8 mouse cellular contexts compared by ENCODE assay signal in the genomic region with DNA sequence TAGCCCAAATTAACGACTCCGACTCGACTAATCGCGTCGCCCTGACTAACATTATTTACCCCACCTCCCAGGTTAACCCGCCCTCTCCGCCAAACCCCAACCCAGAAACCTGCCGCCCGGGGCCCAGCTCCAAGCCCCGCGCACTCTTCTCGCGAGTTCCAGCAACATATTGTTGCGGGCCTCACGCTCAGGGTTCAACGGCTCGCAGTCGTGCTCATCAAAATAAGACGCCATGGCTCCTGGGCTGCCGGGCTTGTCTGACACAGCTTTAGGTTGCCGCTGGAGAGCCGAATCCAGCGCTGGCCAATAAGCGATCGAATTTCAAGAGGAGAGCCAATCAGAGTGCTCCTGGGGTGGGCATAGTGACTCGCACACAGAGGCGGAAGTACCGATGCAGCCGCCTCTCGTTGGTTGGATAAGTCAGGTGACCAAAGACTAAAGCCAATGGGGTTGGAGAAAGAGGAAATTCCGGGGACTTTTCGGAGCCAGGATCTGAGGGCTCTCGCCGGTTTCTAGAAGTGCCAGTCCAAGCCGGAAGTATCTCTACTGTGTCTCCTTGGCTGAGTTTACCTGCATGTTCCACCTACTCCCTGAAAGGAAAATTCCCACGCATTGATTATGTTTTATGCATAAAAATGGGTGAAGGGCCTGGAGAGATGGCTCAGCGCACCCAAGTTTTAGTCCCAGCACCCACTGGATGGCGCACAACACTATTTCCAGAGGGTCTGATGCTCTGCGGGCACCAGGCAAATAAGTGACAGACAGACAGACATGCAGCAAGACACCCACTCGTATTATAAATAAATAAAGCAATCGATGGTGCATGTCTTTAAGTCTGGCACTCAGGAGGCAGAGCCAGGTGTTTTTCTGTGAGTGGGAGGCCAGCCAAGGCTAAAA. TPM values are rescaled to one million over a fixed set of nuclear protein-coding genes. Genes with fewer than 3 reads are reported as not detected.
A peak's percentile ranks its signal among the peaks of the same experiment; 100 is the strongest.
DNase-seq lines count a peak whose midpoint lies in the region; ATAC-seq lines count a peak whose summit lies in the region.

No protein-coding gene starts in this region.

- peaks cover 20% of the 10 kb centered on the region for H3K79me2 ChIP-seq in macrophage (ENCODE audit: inconsistent target)

- ATAC-seq in hindbrain, embryonic 16.5 days, result peak; percentile 98

- peak; percentile 87 for DNase-seq in WW6 (ENCODE audit: low read depth, low spot score)
- DNase-seq in cerebellum, postnatal 4 days (ENCODE audit: low spot score in 2 of 2), result peak; percentile 82 to 94
- DNase-seq in gastrocnemius, adult 18-20 months (ENCODE audit: low spot score), result peak; percentile 98
- peak; percentile 94 for DNase-seq in left cerebral cortex, adult 18-20 months (ENCODE audit: low spot score in 2 of 2)
- peak; percentile 97 for DNase-seq in right cerebral cortex, adult 18-20 months
- peak; percentile 79 for DNase-seq in urinary bladder, postnatal 10 days (ENCODE audit: low spot score)

- no peaks in the 10 kb centered on the region for H3K9me3 ChIP-seq in hindbrain, embryonic 16.5 days (ENCODE audit: control insufficient read depth, low read length)

- H3K4me2 ChIP-seq in hindbrain, embryonic 16.5 days (ENCODE audit: low read length), result peak overlapping the region; percentile 83

- H3K4me1 ChIP-seq in hindbrain, embryonic 16.5 days (ENCODE audit: control insufficient read depth, insufficient read depth, low read depth, low read length), result peaks cover 18% of the 10 kb centered on the region

- WGBS in hindbrain, embryonic 16.5 days, result under 1% methylated on average over 42 of the region's 42 CpGs
- WGBS in macrophage (ENCODE audit: missing documents), result under 1% methylated on average over 41 of the region's 42 CpGs

- peak overlapping the region; percentile 80 for H3K27ac ChIP-seq in hindbrain, embryonic 16.5 days (ENCODE audit: low read depth, low read length)
- peak overlapping the region; percentile 68 for H3K27ac ChIP-seq in macrophage

- H3K4me3 ChIP-seq in hindbrain, embryonic 16.5 days (ENCODE audit: low read length), result peak overlapping the region; percentile 75
- peak overlapping the region; percentile 98 for H3K4me3 ChIP-seq in macrophage (ENCODE audit: inconsistent target)

- peak overlapping the region; percentile 81 for H3K9ac ChIP-seq in hindbrain, embryonic 16.5 days (ENCODE audit: low read depth, low read length)

- H3K36me3 ChIP-seq in hindbrain, embryonic 16.5 days (ENCODE audit: control insufficient read depth, insufficient read depth, low read length), result peaks cover 13% of the 10 kb centered on the region
- H3K36me3 ChIP-seq in macrophage (ENCODE audit: inconsistent target), result peaks cover 17% of the 10 kb centered on the region; the same call in 1 of the 2 replicates

- H3K27me3 ChIP-seq in hindbrain, embryonic 16.5 days (replicated peaks; ENCODE audit: control insufficient read depth, insufficient read depth, low read length), result no peaks in the 10 kb centered on the region; the same call in 1 of the 2 replicates

RNA-seq across cellular contexts. Expression of a gene that starts 4.4 kb away (rescaled TPM):
- 10 to 100 TPM; 27.0 to 27.6 TPM for total RNA-seq in gastrocnemius, adult 18-20 months (2021)
- polyA plus RNA-seq in hindbrain, embryonic 16.5 days (2015; fragmentation: Nextera tagmentation; extraction: Ambion mirVana), result 127 and 137 TPM in 2 replicates
- 10 to 100 TPM; 78.9 to 81.5 TPM for total RNA-seq in left cerebral cortex, adult 18-20 months (2021)
- 10 to 100 TPM; 35.6 to 81.0 (median 59.1) TPM for total RNA-seq in macrophage (2018; cell fraction: chromatin; rRNA removed)
- total RNA-seq in macrophage (2018; cell fraction: cytosol; rRNA removed), result 100 to 1,000 TPM in 12 of 26 experiments, 10 to 100 TPM in 14; 72.2 to 112 (median 99.2) TPM
- 100 to 1,000 TPM in 1 of 26 experiments, 10 to 100 TPM in 25; 46.7 to 111 (median 71.2) TPM for total RNA-seq in macrophage (2018; cell fraction: nucleus; rRNA removed)
- 78.5 to 103 TPM (median 89.0 TPM) in 3 replicates for polyA plus RNA-seq in macrophage (2018)

RNA-seq across cellular contexts. Expression of a gene that starts 7.1 kb away (rescaled TPM):
- total RNA-seq in gastrocnemius, adult 18-20 months (2021), result 10 to 100 TPM; 22.4 to 24.2 TPM
- 22.1 and 22.9 TPM in 2 replicates for polyA plus RNA-seq in hindbrain, embryonic 16.5 days (2015; fragmentation: Nextera tagmentation; extraction: Ambion mirVana)
- total RNA-seq in left cerebral cortex, adult 18-20 months (2021), result 10 to 100 TPM in 1 of 2 experiments, 1 to 10 TPM in 1; 6.8 to 11.0 TPM
- total RNA-seq in macrophage (2018; cell fraction: chromatin; rRNA removed), result 10 to 100 TPM in 17 of 26 experiments, 1 to 10 TPM in 9; 5.7 to 27.5 (median 12.9) TPM
- total RNA-seq in macrophage (2018; cell fraction: cytosol; rRNA removed), result 10 to 100 TPM in 7 of 26 experiments, 1 to 10 TPM in 19; 2.2 to 11.9 (median 6.2) TPM
- total RNA-seq in macrophage (2018; cell fraction: nucleus; rRNA removed), result 10 to 100 TPM in 15 of 26 experiments, 1 to 10 TPM in 11; 3.5 to 31.2 (median 12.0) TPM
- 6.8 to 10.9 TPM (median 8.2 TPM) in 3 replicates for polyA plus RNA-seq in macrophage (2018)

RNA-seq across cellular contexts. Expression of a gene that starts 15.3 kb away (rescaled TPM):
- total RNA-seq in gastrocnemius, adult 18-20 months (2021), result 1 to 10 TPM; 7.2 to 8.0 TPM
- 16.9 and 17.3 TPM in 2 replicates for polyA plus RNA-seq in hindbrain, embryonic 16.5 days (2015; fragmentation: Nextera tagmentation; extraction: Ambion mirVana)
- total RNA-seq in left cerebral cortex, adult 18-20 months (2021), result 10 to 100 TPM; 17.1 to 17.7 TPM
- total RNA-seq in macrophage (2018; cell fraction: chromatin; rRNA removed), result 10 to 100 TPM; 21.5 to 99.1 (median 57.6) TPM
- total RNA-seq in macrophage (2018; cell fraction: cytosol; rRNA removed), result 10 to 100 TPM; 12.0 to 36.4 (median 21.5) TPM
- 10 to 100 TPM; 27.2 to 97.8 (median 53.7) TPM for total RNA-seq in macrophage (2018; cell fraction: nucleus; rRNA removed)
- 16.4 to 24.8 TPM (median 19.7 TPM) in 3 replicates for polyA plus RNA-seq in macrophage (2018)

RNA-seq across cellular contexts. Expression of a gene that starts 17.4 kb away (rescaled TPM):
- 10 to 100 TPM; 17.9 to 20.2 TPM for total RNA-seq in gastrocnemius, adult 18-20 months (2021)
- 34.2 and 40.3 TPM in 2 replicates for polyA plus RNA-seq in hindbrain, embryonic 16.5 days (2015; fragmentation: Nextera tagmentation; extraction: Ambion mirVana)
- total RNA-seq in left cerebral cortex, adult 18-20 months (2021), result 10 to 100 TPM; 32.6 to 33.6 TPM
- total RNA-seq in macrophage (2018; cell fraction: chromatin; rRNA removed), result 10 to 100 TPM in 18 of 26 experiments, 1 to 10 TPM in 8; 3.2 to 23.3 (median 14.5) TPM
- 10 to 100 TPM; 15.1 to 33.7 (median 23.7) TPM for total RNA-seq in macrophage (2018; cell fraction: cytosol; rRNA removed)
- total RNA-seq in macrophage (2018; cell fraction: nucleus; rRNA removed), result 10 to 100 TPM in 20 of 26 experiments, 1 to 10 TPM in 6; 5.6 to 25.1 (median 14.5) TPM
- 22.3 to 31.3 TPM (median 30.3 TPM) in 3 replicates for polyA plus RNA-seq in macrophage (2018)

RNA-seq across cellular contexts. Expression of a gene that starts 17.9 kb away (rescaled TPM):
- total RNA-seq in gastrocnemius, adult 18-20 months (2021), result 100 to 1,000 TPM; 107 to 121 TPM
- polyA plus RNA-seq in hindbrain, embryonic 16.5 days (2015; fragmentation: Nextera tagmentation; extraction: Ambion mirVana), result 16.2 and 20.1 TPM in 2 replicates
- 1 to 10 TPM; 6.1 to 7.0 TPM for total RNA-seq in left cerebral cortex, adult 18-20 months (2021)
- total RNA-seq in macrophage (2018; cell fraction: chromatin; rRNA removed), result 10 to 100 TPM in 3 of 26 experiments, 1 to 10 TPM in 18, under 1 TPM in 5; 0.29 to 16.4 (median 4.4) TPM
- total RNA-seq in macrophage (2018; cell fraction: cytosol; rRNA removed), result 10 to 100 TPM in 16 of 26 experiments, 1 to 10 TPM in 10; 6.1 to 16.4 (median 11.1) TPM
- 10 to 100 TPM in 2 of 26 experiments, 1 to 10 TPM in 23, under 1 TPM in 1; 0.91 to 10.4 (median 5.2) TPM for total RNA-seq in macrophage (2018; cell fraction: nucleus; rRNA removed)
- polyA plus RNA-seq in macrophage (2018), result 4.9 to 8.1 TPM (median 6.9 TPM) in 3 replicates

Comparison
In these comparisons a context has a peak if more than half of its experiments do, and no peak if none do; other contexts are left out.
1. Peak in every context shown above with its lines: DNase-seq, ATAC-seq, H3K4me3 ChIP-seq and H3K27ac ChIP-seq.